Mouse (Mus musculus) spleen, adult 18-20 months (tissue): ENCODE measurements around the gene Dirc2.
A peak's percentile ranks its signal among the peaks of the same experiment; 100 is the strongest.

Experiments used
- DNase-seq, 2 experiments: peaks; one replicate each; pipeline ENCODE4 v3.0.0; 2022; ENCODE audit warnings: mixed read lengths in 2 of 2

Gene Dirc2

DNA sequence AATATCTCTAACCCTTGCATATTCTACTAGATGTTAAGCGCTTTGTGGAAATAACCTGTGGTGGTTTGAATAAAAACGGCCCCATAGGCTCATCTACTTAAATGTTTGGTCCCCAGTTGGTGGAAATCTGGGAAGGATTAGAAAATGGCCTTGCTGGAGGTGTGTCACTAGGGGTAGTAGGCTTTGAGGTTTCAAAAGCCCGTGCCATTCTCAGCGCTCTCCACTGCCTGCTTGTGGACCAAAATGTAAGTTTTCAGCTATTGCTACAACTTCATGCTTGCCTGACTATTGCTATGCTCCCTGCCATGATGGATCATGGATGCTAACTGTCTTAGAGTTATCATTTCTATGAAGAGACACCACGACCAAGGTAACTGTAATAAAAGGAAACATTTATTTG, 2.5 kb upstream of the Dirc2 start:
- no peak for DNase-seq

GRCm38 (mm10) chr16:35771141-35771540, 2.0 kb upstream of the Dirc2 start:
- no peak for DNase-seq

- peak; percentile 87 to 93 for DNase-seq
Observed at GRCm38 (mm10) chr16:35769878-35770657, 912 bp upstream of the Dirc2 start, which contains the start of gene Hspbap1. Hspbap1 (plus strand) TSS chr16:35770375.

GRCm38 (mm10) chr16:35768469-35768784, 729 bp downstream of the Dirc2 start:
- DNase-seq: no peak

DNA sequence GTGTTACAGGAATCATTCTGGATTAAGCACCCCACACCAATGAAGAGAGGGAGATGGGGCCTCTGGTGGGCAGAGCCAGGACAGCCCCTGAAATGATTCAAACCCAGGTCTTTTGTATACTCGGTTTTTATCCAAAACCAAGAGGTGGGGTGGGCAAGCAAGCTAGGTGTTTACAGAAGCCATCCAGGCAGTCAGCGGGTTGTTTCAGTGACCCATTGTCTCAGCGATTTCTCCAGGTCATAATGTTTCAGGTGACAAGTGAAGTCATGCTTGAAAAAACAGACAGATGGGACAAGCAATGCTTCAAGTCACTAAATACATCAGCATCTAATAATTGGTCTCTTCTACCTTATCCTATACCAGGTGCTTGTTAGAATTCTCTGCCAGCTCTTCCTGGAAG, 2.8 kb downstream of the Dirc2 start:
- DNase-seq: no peak

DNA sequence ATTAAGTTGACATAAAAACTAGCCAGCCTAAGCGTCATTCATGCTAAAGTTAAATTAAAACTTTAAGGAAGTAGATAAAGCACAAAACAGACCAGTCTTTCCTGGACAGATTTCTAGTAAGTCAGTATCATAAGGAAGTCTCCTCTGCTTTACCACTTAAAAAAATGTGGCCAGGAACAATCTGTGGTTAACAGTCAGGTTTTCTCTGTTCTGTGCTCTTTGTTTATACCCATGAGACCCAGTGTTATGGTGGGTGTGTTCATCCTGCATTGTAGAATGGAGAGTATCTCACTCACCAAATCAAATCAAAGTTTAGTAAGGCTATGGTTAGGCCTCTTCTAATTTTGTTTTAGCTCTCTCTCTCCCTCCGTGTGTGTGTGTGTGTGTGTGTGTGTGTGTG, 3.7 kb downstream of the Dirc2 start:
- DNase-seq: no peak

GRCm38 (mm10) chr16:35764941-35765340, 4.2 kb downstream of the Dirc2 start:
- no peak for DNase-seq

- no peak for DNase-seq
Observed at GRCm38 (mm10) chr16:35763590-35764296, 5.4 kb downstream of the Dirc2 start.

DNA sequence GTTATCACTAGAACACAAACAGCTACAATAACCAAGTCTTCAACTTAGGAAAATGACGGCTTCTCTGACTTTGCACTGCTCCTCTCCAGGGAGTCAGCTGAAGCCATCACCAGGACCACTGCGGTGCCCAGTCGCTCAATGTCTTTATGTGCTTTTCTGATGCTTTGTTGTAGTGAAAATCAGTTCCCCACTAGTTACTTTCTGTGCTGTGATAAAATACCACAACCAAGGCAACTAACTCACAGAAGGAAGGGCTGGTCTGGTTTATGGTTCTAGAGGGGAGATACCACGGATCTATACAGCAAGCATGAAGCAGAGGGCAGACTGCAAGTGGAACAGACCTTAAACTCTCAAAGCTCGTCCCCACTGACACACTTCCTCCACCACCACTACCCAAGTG, 9.8 kb downstream of the Dirc2 start:
- no peak for DNase-seq

DNA sequence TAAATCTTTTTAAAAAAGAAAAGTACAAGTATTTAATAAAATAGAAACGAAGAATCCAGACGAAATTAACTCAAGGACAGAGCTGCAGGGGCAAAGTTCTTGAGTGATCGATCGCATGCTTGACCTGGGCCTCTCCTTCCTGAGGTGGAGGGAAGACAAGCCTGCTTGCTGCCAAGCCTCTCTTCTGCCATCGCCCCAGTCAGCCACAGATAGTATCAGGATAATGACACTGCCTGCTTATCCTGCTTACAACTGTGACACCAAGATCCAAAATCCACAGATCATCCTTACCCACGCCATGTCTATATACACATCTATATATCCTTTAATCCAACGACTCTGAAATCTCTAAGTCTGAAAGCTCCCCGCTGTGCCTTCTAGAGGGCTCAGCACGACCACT, 12.5 kb downstream of the Dirc2 start:
- no peak for DNase-seq

- no peak for DNase-seq
Observed at GRCm38 (mm10) chr16:35755502-35756334, 13.4 kb downstream of the Dirc2 start.

GRCm38 (mm10) chr16:35753926-35754325, 15.2 kb downstream of the Dirc2 start:
- no peak for DNase-seq

DNA sequence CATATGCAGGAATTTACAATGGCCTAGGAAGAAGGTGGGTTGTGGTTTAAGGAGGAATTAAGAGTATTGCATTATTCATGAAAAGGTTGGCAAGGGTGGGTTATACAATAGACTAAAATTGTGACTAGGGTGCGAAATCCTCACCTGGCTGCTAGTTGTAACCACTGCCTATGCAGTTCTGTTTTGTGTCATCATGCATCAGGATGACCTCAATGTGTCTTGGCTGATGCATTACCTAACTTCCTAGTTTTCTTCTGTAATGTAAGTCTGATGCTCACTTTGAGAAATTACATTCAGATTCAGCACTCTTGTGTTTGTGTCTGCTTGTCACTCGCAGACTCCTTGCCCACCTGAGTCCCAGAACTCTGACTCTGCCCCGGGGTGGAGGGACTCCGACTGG, 17.3 kb downstream of the Dirc2 start:
- no peak for DNase-seq

DNA sequence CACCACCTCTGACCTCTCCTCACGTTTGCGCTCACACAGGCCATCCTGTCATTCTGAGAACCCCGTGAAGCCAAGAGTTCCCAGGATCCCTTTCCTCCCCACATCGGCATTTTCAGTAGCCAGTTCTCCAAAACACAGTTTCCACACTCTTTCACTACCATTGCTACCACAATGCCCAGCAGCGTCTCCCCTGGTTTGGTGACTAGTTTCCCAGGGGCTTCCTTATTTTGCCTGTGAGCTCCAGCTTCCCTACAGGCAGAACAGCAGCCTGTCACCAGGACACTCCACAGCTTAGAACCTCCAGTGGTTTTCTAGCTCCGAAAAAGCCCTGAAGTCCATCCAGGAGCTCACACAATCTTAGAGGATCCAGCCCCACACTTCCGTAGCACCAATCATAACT, 19.8 kb downstream of the Dirc2 start:
- no peak for DNase-seq

GRCm38 (mm10) chr16:35748237-35748603, 20.9 kb downstream of the Dirc2 start:
- no peak for DNase-seq

DNA sequence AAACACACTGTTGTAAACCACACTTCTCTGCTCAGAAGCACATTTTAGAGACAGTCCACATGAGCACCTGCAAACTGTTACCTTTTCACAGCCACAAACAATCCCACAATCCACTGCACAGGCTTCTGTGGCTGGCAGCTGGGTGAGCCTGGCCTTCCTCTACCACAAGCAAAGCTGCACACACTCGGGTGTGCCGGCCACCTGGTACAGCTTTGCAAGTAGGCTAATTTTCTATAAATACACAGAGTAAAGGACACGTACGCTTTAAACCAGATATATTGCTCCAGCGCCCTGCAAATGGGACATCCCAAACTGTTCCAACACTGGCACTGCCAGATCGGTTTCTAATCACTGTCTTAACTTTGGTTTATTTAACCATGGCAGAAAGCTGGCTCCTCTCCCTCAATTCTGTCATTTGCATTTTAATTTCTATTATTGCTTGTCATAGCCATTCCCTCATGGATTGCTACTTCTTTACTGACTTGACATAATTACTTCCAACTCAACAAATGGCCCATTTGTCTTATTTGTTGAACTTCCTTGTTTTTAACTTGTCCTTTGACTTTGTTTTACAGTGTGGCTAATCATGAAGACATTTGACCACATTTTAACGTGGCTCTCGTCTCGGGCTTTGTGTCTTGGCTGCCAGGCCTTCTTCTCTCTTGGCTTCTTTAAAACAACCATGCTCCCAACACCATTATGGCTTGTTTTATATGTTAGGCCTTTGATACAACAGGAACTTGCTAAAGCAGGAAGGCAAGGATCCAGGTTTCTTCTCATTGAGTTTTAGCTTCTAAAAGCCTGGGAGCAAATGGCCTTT, 21.5 kb downstream of the Dirc2 start:
- DNase-seq: no peak

DNA sequence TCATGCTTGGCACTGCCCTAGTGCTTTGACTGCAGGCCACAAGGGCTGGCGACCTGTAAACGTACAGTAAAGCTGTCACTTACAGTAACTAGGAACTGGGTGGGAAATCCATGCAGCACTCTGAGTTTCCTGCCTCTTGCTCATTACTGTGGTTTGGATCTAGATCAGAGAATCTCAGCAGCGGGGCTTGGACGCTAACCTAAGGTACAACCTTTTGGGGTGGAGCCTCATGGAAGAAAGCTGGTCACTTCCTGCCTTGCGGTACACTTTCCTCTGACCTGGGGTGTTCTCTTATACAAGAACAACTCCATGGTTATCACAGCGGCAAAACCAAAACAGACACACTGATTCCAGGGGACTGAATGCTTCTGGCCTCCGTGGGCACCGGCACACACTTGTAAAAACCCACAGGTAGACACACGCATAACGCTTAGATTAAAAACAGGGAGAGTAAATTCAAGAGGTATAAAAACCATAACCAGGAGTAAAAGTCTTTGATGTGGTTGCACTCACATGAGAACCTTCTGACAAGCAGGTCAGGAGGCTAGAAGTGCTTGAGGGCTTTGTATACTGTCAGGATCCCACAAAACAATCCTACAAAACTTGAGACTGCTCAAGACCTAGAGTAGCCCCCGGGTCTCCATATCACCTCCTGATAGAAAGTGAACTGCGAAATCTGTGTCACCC, 26.8 kb downstream of the Dirc2 start:
- no peak for DNase-seq

DNA sequence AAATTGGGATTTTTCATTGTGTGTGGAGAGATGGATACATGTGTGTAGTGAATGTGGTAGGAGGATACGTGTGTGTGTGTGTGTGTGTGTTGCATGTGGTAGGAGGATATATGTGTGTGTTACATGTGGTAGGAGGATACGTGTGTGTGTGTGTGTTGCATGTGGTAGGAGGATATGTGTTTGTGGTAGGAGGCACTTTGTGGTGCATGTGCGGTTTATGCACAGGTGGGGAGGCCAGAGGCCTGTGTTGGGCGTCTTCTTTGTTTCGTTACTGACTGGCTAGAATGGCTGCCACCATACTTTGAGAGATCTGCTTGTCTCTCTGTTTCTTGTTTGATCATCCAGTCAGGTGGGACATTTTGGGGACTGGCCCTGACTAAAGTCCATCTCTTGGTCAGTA, 27.5 kb downstream of the Dirc2 start:
- DNase-seq: no peak

GRCm38 (mm10) chr16:35740943-35741342, 28.2 kb downstream of the Dirc2 start:
- no peak for DNase-seq

DNA sequence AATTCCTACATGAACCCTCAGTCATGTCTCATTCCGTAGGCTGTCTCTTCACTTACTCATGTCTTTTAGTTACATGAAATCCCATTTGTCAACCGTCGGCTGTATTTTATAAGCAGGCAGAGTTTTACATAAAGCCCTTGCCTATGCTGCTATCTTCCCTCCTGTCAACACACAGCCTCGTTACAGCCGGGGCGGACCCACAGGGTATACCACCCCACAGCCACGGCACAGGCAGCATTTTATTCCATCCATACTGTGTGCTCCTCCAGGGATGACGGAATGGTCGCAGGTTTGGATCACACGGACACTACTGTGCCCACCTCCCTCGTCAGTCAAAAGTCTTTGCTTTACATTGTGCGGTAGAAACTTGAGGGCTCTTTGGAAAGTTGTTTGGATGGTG, 28.8 kb downstream of the Dirc2 start:
- DNase-seq: no peak

DNA sequence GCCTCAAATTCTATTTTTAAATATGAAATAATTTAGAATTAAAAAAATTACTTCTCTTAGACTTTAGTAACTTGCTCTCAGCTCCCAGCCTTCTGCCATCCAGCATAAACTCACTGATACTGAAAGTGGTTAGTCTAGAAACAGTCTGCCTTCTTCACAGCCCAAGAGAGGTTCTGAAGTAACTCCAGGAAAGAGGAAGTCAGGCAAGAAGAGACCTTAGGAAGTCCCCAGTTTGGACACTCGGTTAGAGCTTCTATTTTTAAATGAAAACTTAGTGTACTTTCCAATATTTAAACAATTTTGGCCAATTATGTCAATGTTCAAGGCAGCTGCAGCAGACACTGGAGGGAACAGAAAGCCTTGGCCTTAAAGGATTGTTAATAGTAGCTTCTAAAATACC, 29.6 kb downstream of the Dirc2 start:
- no peak for DNase-seq

DNA sequence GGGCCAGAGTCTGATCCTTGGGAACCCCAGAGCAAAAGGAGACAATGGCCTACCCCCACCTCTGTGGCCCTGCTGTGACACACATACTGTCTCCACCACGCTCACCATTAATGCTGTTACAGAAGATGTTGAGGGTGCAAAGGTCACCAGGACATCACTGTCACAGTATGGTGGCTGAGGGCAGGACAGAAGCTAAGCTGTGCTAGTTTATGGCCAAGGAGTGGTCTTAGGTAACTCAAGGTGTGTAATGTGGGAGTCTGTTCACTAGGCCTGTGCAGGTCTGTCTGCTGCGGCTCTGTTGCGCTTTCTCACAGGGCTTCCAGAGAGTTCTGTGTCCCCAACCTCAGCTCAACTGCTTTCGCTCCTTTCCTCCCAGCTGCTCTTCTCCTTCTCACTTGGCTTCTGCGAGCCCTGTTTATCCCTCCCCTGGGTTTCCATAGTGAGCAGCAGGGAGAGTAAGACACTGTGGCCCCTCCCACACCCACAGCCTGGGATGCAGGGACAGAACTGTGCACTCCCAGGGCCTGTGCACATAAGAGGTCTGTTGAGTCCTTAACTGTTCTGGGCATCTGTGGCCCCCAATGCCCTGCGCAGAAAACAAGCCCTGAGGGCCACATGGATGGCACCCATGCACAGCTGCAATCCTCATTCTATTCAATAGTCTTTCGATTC, 30.9 kb downstream of the Dirc2 start:
- DNase-seq: no peak
